Mouse (Mus musculus): ENCODE data around the gene Sec24b. TPM values are rescaled to one million over a fixed set of nuclear protein-coding genes. Genes with fewer than 3 reads are reported as not detected.

The Sec24b gene
- polyA plus RNA-seq, 2 experiments, result 7.8 to 17.1 TPM

GRCm38 (mm10) chr3:129939058-129939457 is 122.3 kb downstream of the Sec24b start:
- no peaks in the 10 kb centered on the region for H3K9me3 ChIP-seq (ENCODE audit: control insufficient read depth, low read length)
- no peak overlapping the region for H3K27ac ChIP-seq
- no peak for TF ChIP-seq CTCF (IDR thresholded peaks at IDR 0.05; ENCODE audit: low read depth)
- TF ChIP-seq EP300 (IDR thresholded peaks at IDR 0.05; ENCODE audit: low read depth), result no peak
- H3K27me3 ChIP-seq (ENCODE audit: control insufficient read depth, insufficient read depth, low read length), result no peaks in the 10 kb centered on the region
- H3K9ac ChIP-seq (replicated peaks), result no peak overlapping the region
- H3K4me3 ChIP-seq (ENCODE audit: insufficient read depth in 1 of 2, low read depth in 2 of 2, low read length in 2 of 2), result no peak overlapping the region
- H3K4me1 ChIP-seq (replicated peaks; ENCODE audit: control insufficient read depth in 2 of 2, insufficient read depth in 2 of 2, low read length in 1 of 2), result 0 out of 4 replicates have a peak, but pooled peaks cover 0 to 2% of the 10 kb centered on the region in 2 experiments
- ATAC-seq (ENCODE audit: insufficient read depth) (no peak), DNase-seq (ENCODE audit: low read depth in 3 of 3, low spot score in 3 of 3) (no peak)
- 62% methylated on average over 7 of the region's 7 CpGs for WGBS (ENCODE audit: insufficient replicate concordance)
- no peak overlapping the region for H3K4me2 ChIP-seq (ENCODE audit: low read depth)
- H3K36me3 ChIP-seq (replicated peaks; ENCODE audit: control insufficient read depth, insufficient read depth, low read depth), result no peaks in the 10 kb centered on the region

DNA sequence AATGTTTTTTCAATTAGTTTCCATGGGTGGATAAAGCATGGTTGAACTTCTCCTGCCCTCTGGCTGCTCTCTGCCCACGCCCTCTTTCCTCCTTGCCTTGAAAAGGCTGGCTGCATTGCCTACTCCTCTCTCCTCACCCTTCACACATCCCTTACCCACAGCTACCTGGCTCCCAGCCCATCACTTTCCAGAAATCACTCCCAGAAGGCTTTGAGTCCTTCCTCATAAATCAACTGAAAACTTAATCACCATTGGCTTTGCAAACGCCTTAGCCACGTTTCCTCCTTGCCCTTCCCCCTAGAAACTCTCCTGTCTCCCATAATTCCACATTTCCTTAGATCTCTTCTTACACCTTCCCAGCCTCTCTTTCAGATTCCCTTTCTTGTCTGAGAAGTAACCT is 123.5 kb downstream of the Sec24b start:
- TF ChIP-seq EP300 (IDR thresholded peaks at IDR 0.05; ENCODE audit: low read depth) (no peak), CTCF (IDR thresholded peaks at IDR 0.05; ENCODE audit: low read depth) (no peak)
- H3K9ac ChIP-seq (replicated peaks), result no peak overlapping the region
- 53% methylated on average over 3 of the region's 3 CpGs for WGBS (ENCODE audit: insufficient replicate concordance)

GRCm38 (mm10) chr3:129936561-129936960 is 124.8 kb downstream of the Sec24b start:
- no peak for TF ChIP-seq EP300 (IDR thresholded peaks at IDR 0.05; ENCODE audit: low read depth)
- TF ChIP-seq CTCF (IDR thresholded peaks at IDR 0.05; ENCODE audit: low read depth), result no peak
- Histone ChIP-seq H3K27ac (no peak overlapping the region), H3K36me3 (replicated peaks; ENCODE audit: control insufficient read depth, insufficient read depth, low read depth) (no peaks in the 10 kb centered on the region), H3K9me3 (ENCODE audit: control insufficient read depth, low read length) (no peaks in the 10 kb centered on the region), H3K9ac (replicated peaks) (no peak overlapping the region), H3K4me1 (replicated peaks; ENCODE audit: control insufficient read depth in 2 of 2, insufficient read depth in 2 of 2, low read length in 1 of 2) (no peaks in the 10 kb centered on the region), H3K27me3 (ENCODE audit: control insufficient read depth, insufficient read depth, low read length) (no peaks in the 10 kb centered on the region), H3K4me3 (ENCODE audit: insufficient read depth in 1 of 2, low read depth in 2 of 2, low read length in 2 of 2) (no peak overlapping the region), H3K4me2 (ENCODE audit: low read depth) (no peak overlapping the region)
- 54% methylated on average over 9 of the region's 9 CpGs for whole genome bisulfite sequencing (ENCODE audit: insufficient replicate concordance)
- DNase-seq (ENCODE audit: low read depth in 3 of 3, low spot score in 3 of 3), result no peak
- no peak for ATAC-seq (ENCODE audit: insufficient read depth)

More for the DNA sequence above, 123.5 kb downstream of the Sec24b start:
- no peaks in the 10 kb centered on the region for H3K9me3 ChIP-seq (ENCODE audit: control insufficient read depth, low read length)
- H3K27me3 ChIP-seq (ENCODE audit: control insufficient read depth, insufficient read depth, low read length), result no peaks in the 10 kb centered on the region
- no peaks in the 10 kb centered on the region for H3K4me1 ChIP-seq (replicated peaks; ENCODE audit: control insufficient read depth in 2 of 2, insufficient read depth in 2 of 2, low read length in 1 of 2)
- DNase-seq (ENCODE audit: low read depth in 3 of 3, low spot score in 3 of 3), result no peak
- no peak overlapping the region for H3K4me2 ChIP-seq (ENCODE audit: low read depth)
- no peak overlapping the region for H3K27ac ChIP-seq
- no peaks in the 10 kb centered on the region for H3K36me3 ChIP-seq (replicated peaks; ENCODE audit: control insufficient read depth, insufficient read depth, low read depth)
- no peak for ATAC-seq (ENCODE audit: insufficient read depth)
- H3K4me3 ChIP-seq (ENCODE audit: insufficient read depth in 1 of 2, low read depth in 2 of 2, low read length in 2 of 2), result no peak overlapping the region

Other genes with a start within 250 kb of the Sec24b start
- gene Rrh, start 239.0 kb downstream of the Sec24b start, polyA plus RNA-seq (2012; rRNA removed), result 0.07 and 0.10 TPM in 2 replicates
- gene Rrh, start 239.0 kb downstream of the Sec24b start, polyA plus RNA-seq (2014; fragmentation: Nextera tagmentation; extraction: Ambion mirVana), result 0.04 TPM in 1 of 2 replicates, not detected in the other
- 26.2 and 90.6 TPM in 2 replicates for gene Gar1, start 230.2 kb downstream of the Sec24b start, polyA plus RNA-seq (2012; rRNA removed)
- 20.6 and 22.6 TPM in 2 replicates for gene Gar1, start 230.2 kb downstream of the Sec24b start, polyA plus RNA-seq (2014; fragmentation: Nextera tagmentation; extraction: Ambion mirVana)
- gene Cfi, start 225.7 kb downstream of the Sec24b start, polyA plus RNA-seq (2012; rRNA removed), result 56.4 and 90.4 TPM in 2 replicates
- gene Cfi, start 225.7 kb downstream of the Sec24b start, polyA plus RNA-seq (2014; fragmentation: Nextera tagmentation; extraction: Ambion mirVana), result 153 and 156 TPM in 2 replicates
- gene Pla2g12a, start 182.9 kb downstream of the Sec24b start, polyA plus RNA-seq (2012; rRNA removed), result 31.0 and 45.7 TPM in 2 replicates
- gene Pla2g12a, start 182.9 kb downstream of the Sec24b start, polyA plus RNA-seq (2014; fragmentation: Nextera tagmentation; extraction: Ambion mirVana), result 84.7 and 95.3 TPM in 2 replicates
- 19.1 and 20.6 TPM in 2 replicates for gene Casp6, start 160.1 kb downstream of the Sec24b start, polyA plus RNA-seq (2012; rRNA removed)
- 32.7 and 36.0 TPM in 2 replicates for gene Casp6, start 160.1 kb downstream of the Sec24b start, polyA plus RNA-seq (2014; fragmentation: Nextera tagmentation; extraction: Ambion mirVana)
- 5.9 and 7.4 TPM in 2 replicates for gene Mcub, start 91.3 kb downstream of the Sec24b start, polyA plus RNA-seq (2012; rRNA removed)
- 16.4 and 25.9 TPM in 2 replicates for gene Mcub, start 91.3 kb downstream of the Sec24b start, polyA plus RNA-seq (2014; fragmentation: Nextera tagmentation; extraction: Ambion mirVana)
- gene Col25a1, start 69.9 kb upstream of the Sec24b start, polyA plus RNA-seq (2012; rRNA removed), result 0.92 and 0.94 TPM in 2 replicates
- gene Col25a1, start 69.9 kb upstream of the Sec24b start, polyA plus RNA-seq (2014; fragmentation: Nextera tagmentation; extraction: Ambion mirVana), result 0.94 and 1.1 TPM in 2 replicates